Mouse (Mus musculus) thymus, adult 2 months (tissue): ENCODE results near the gene Krcc1.

ENCODE experiments used
- CTCF ChIP-seq: fragments of 200-500 bp; IDR thresholded peaks from 2 replicates; pipeline ENCODE4 v1.5.1; 2012; ENCODE audit warnings: mild to moderate bottlenecking, control low read depth, low read length, moderate library complexity, borderline replicate concordance; ENCODE audit not compliant: control insufficient read depth, poor library complexity, insufficient read depth; ENCODE audit errors: extremely low read depth
- POLR2A ChIP-seq: fragments of 200-500 bp; IDR thresholded peaks from 2 replicates; pipeline ENCODE4 v1.6.1; 2012; ENCODE audit warnings: mild to moderate bottlenecking, low read length, control low read depth, moderate library complexity; ENCODE audit not compliant: control insufficient read depth, poor library complexity, insufficient read depth; ENCODE audit errors: extremely low read depth

- TF ChIP-seq POLR2A = no peak
- TF ChIP-seq CTCF = no peak
Observed at GRCm38 (mm10) chr6:71227157-71227770, 44.2 kb upstream of the Krcc1 start.
